11 mouse cellular contexts compared by ENCODE assay signal in the genomic region with DNA sequence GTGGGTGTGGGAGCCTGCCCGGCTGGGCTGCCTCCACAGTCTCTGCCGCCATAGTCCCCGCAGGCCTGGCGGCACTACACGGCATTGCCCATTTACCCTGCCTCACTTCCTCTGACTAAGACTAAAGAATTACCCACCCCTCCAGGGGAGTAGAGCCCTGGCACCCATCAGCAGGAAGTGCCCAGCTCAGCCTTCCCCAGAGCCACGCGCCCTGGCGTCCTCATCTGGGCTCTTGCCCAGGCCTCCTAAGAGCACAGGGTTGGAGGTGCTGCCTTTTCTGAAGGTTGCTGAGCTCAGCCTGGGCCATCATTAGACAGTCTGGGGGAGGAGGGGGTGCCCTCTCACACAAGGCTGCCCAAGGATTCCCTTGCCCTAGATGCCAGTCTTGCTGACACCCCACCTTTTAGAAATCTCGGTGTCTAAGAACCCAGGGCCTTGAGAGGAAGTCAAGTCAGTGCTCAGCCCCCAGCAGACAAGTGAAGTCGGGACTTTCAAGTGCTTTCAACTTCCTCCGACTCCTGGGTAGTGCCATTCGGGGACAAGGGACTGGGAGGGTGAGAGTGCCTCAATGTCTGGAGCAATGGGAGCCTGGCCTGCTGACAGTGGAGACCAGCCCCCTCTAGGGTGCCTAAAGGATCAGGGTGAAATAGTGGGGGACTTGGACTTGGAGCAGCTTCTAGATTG. TPM values are rescaled to one million over a fixed set of nuclear protein-coding genes. Genes with fewer than 3 reads are reported as not detected.
A peak's percentile ranks its signal among the peaks of the same experiment; 100 is the strongest.
DNase-seq lines count a peak whose midpoint lies in the region; TF ChIP-seq lines count a peak whose summit lies in the region.
"Had no signal": no experiment of that assay in that cellular context is flagged by ENCODE, and none has a peak within 500 bp of the region (broad histone marks: within the 10 kb centered on the region; RNA-seq: fewer than 3 reads in every experiment).

No protein-coding gene starts in this region.

- H3K4me1 ChIP-seq in bone marrow, adult 2 months (ENCODE audit: control insufficient read depth, insufficient read depth, low read length) = no peaks in the 10 kb centered on the region; the same call in 1 of the 2 replicates

- TF ChIP-seq POLR2A in bone marrow, adult 2 months (IDR thresholded peaks at IDR 0.05; ENCODE audit: borderline replicate concordance, control insufficient read depth, low read depth, low read length) = no peak

- H3K4me3 ChIP-seq in layer of hippocampus, adult 2 months = no peak overlapping the region
- no peak overlapping the region for H3K4me3 ChIP-seq in bone marrow, adult 2 months (replicated peaks; ENCODE audit: control insufficient read depth, low read depth, low read length)
- H3K4me3 ChIP-seq in macrophage (ENCODE audit: inconsistent target) = no peak overlapping the region
- H3K4me3 ChIP-seq: embryonic facial prominence, embryonic 15.5 days; hindbrain, embryonic 12.5 days had no signal

- H3K27ac ChIP-seq in layer of hippocampus, adult 2 months = peak overlapping the region; percentile 46; the same call in 1 of the 2 replicates
- H3K27ac ChIP-seq in bone marrow, adult 2 months (ENCODE audit: control insufficient read depth, insufficient read depth, low read depth, low read length, poor library complexity) = peak overlapping the region; percentile 26; the same call in 1 of the 2 replicates
- H3K27ac ChIP-seq in macrophage = peak overlapping the region; percentile 36; the same call in 1 of the 2 replicates
- H3K27ac ChIP-seq: embryonic facial prominence, embryonic 15.5 days; hindbrain, embryonic 12.5 days had no signal

- H3K79me2 ChIP-seq in macrophage (ENCODE audit: inconsistent target) = no peaks in the 10 kb centered on the region

- intact Hi-C loops in left cerebral cortex, postnatal 4 days (cut with DNase I) = no loop called here

- no peaks in the 10 kb centered on the region for H3K36me3 ChIP-seq in macrophage (ENCODE audit: inconsistent target)
- H3K36me3 ChIP-seq: embryonic facial prominence, embryonic 15.5 days; hindbrain, embryonic 12.5 days had no signal

- DNase-seq in adrenal gland, postnatal 10 days = peak; percentile 67
- no peak for DNase-seq in adrenal gland, postnatal 4 days (ENCODE audit: low spot score in 2 of 2)
- no peak for DNase-seq in layer of hippocampus, adult 2 months (ENCODE audit: low spot score in 2 of 2)
- DNase-seq in layer of hippocampus, adult 11-12 months (ENCODE audit: low spot score) = no peak
- DNase-seq in left cerebral cortex, postnatal 4 days = no peak
- no peak for DNase-seq in embryo, embryonic 11 days
- DNase-seq: lung, embryonic 14.5 days had no signal

- 22% methylated on average over 12 of the region's 12 CpGs for WGBS in bone marrow, adult 2 months
- WGBS in macrophage (ENCODE audit: missing documents) = 24% methylated on average over 12 of the region's 12 CpGs

- TF ChIP-seq CTCF in layer of hippocampus, adult 2 months (conservative IDR thresholded peaks at IDR 0.05) = peak; percentile 35
- TF ChIP-seq CTCF in bone marrow, adult 2 months (IDR thresholded peaks at IDR 0.05; ENCODE audit: control insufficient read depth, insufficient read depth, low read length) = no peak

RNA-seq across cellular contexts. Expression of a gene that starts 17.9 kb away (rescaled TPM):
- 10 to 100 TPM; 21.0 to 26.1 TPM for total RNA-seq in adrenal gland, postnatal 10 days (2021)
- total RNA-seq in adrenal gland, postnatal 4 days (2021) = 10 to 100 TPM; 25.0 to 25.8 TPM
- 10 to 100 TPM; 81.7 to 93.2 TPM for total RNA-seq in layer of hippocampus, adult 2 months (2021)
- 3.8 and 11.6 TPM in 2 replicates for polyA plus RNA-seq in bone marrow, adult 2 months (2011; ENCODE audit: insufficient read depth, insufficient read length, low replicate concordance, missing spikeins)
- 10 to 100 TPM in 19 of 26 experiments, 1 to 10 TPM in 7; 4.1 to 46.7 (median 12.6) TPM for total RNA-seq in macrophage (2018; cell fraction: chromatin; rRNA removed)
- 10 to 100 TPM; 32.4 to 87.1 (median 54.1) TPM for total RNA-seq in macrophage (2018; cell fraction: cytosol; rRNA removed)
- total RNA-seq in macrophage (2018; cell fraction: nucleus; rRNA removed) = 10 to 100 TPM; 16.5 to 77.6 (median 30.5) TPM
- polyA plus RNA-seq in macrophage (2018) = 58.0 to 112 TPM (median 63.3 TPM) in 3 replicates
- total RNA-seq in left cerebral cortex, postnatal 4 days (2021) = 10 to 100 TPM; 54.3 to 54.4 TPM

RNA-seq across cellular contexts. Expression of a gene that starts 42.9 kb away (rescaled TPM):
- 100 to 1,000 TPM; 485 to 490 TPM for total RNA-seq in adrenal gland, postnatal 10 days (2021)
- total RNA-seq in adrenal gland, postnatal 4 days (2021) = 100 to 1,000 TPM; 607 to 624 TPM
- total RNA-seq in layer of hippocampus, adult 2 months (2021) = 100 to 1,000 TPM; 260 to 265 TPM
- polyA plus RNA-seq in bone marrow, adult 2 months (2011; ENCODE audit: insufficient read depth, insufficient read length, low replicate concordance, missing spikeins) = 121 and 145 TPM in 2 replicates
- total RNA-seq in macrophage (2018; cell fraction: chromatin; rRNA removed) = 100 to 1,000 TPM in 1 of 26 experiments, 10 to 100 TPM in 25; 10.2 to 120 (median 19.9) TPM
- 1,000 to 10,000 TPM in 2 of 26 experiments, 100 to 1,000 TPM in 24; 483 to 1,246 (median 739) TPM for total RNA-seq in macrophage (2018; cell fraction: cytosol; rRNA removed)
- total RNA-seq in macrophage (2018; cell fraction: nucleus; rRNA removed) = 100 to 1,000 TPM in 1 of 26 experiments, 10 to 100 TPM in 25; 32.8 to 107 (median 59.5) TPM
- polyA plus RNA-seq in macrophage (2018) = 891 to 979 TPM (median 909 TPM) in 3 replicates
- 100 to 1,000 TPM; 480 to 518 TPM for total RNA-seq in left cerebral cortex, postnatal 4 days (2021)

RNA-seq across cellular contexts. Expression of a gene that starts 51.8 kb away (rescaled TPM):
- total RNA-seq in adrenal gland, postnatal 10 days (2021) = 10 to 100 TPM; 21.3 to 23.1 TPM
- total RNA-seq in adrenal gland, postnatal 4 days (2021) = 10 to 100 TPM; 23.1 to 23.4 TPM
- 10 to 100 TPM; 15.5 to 16.1 TPM for total RNA-seq in layer of hippocampus, adult 2 months (2021)
- polyA plus RNA-seq in bone marrow, adult 2 months (2011; ENCODE audit: insufficient read depth, insufficient read length, low replicate concordance, missing spikeins) = 9.5 and 15.5 TPM in 2 replicates
- total RNA-seq in macrophage (2018; cell fraction: chromatin; rRNA removed) = 1 to 10 TPM in 24 of 26 experiments, under 1 TPM in 2; 0.78 to 7.7 (median 2.6) TPM
- 1 to 10 TPM in 24 of 26 experiments, under 1 TPM in 2; 0.88 to 6.0 (median 2.2) TPM for total RNA-seq in macrophage (2018; cell fraction: cytosol; rRNA removed)
- total RNA-seq in macrophage (2018; cell fraction: nucleus; rRNA removed) = 1 to 10 TPM in 23 of 26 experiments, under 1 TPM in 2, not detected in 1; 0.67 to 7.6 (median 2.2) TPM
- polyA plus RNA-seq in macrophage (2018) = 2.5 to 5.7 TPM (median 2.6 TPM) in 3 replicates
- total RNA-seq in left cerebral cortex, postnatal 4 days (2021) = 10 to 100 TPM; 14.3 to 19.0 TPM
